11 mouse cellular contexts compared by ENCODE assay signal in the genomic region with DNA sequence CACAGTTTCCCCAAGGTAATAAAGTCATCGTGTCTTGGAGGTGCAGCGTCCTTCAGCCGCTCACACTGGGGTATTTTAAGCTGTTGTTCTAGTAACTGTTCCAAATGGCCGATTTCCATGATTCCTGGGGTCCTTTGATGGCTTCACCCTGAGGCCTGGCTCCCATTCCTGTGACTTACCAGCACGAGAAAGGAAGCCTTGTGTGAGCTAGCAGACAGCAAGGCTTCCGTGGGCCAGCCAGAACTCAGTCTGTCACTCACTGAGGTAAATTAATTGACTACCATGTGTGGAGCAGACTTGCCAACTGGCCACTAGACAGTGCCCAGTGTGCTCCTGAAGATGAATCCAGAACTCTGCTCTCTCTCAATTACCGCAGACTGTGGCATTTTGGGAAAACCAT. TPM values are rescaled to one million over a fixed set of nuclear protein-coding genes. Genes with fewer than 3 reads are reported as not detected.
DNase-seq lines count a peak whose midpoint lies in the region; TF ChIP-seq lines count a peak whose summit lies in the region.
"Had no signal": no experiment of that assay in that cellular context is flagged by ENCODE, and none has a peak within 500 bp of the region (broad histone marks: within the 10 kb centered on the region; RNA-seq: fewer than 3 reads in every experiment).

No protein-coding gene starts in this region.

- no peak for TF ChIP-seq POLR2A in brain, embryonic 14.5 days (IDR thresholded peaks at IDR 0.05; ENCODE audit: borderline replicate concordance, extremely low read depth, insufficient read depth, insufficient read length, poor library complexity, severe bottlenecking)

- intact Hi-C loops in heart, postnatal 10 days (cut with DNase I): no loop called here
- intact Hi-C loops in gastrocnemius, postnatal 14 days (cut with DNase I; ENCODE audit: low total_unique reads): no loop called here

- DNase-seq in heart, adult 11 months: peak; percentile 57
- DNase-seq in heart, postnatal 10 days: no peak
- DNase-seq in brain, embryonic 14.5 days (ENCODE audit: low read depth): peak; percentile 74
- DNase-seq in cerebellum, adult 9-11 months: peak; percentile 18
- DNase-seq in gastrocnemius, postnatal 14 days: peak; percentile 13
- DNase-seq in spleen, adult 12 weeks (ENCODE audit: low spot score): no peak
- no peak for DNase-seq in T-cell, adult 2 months (ENCODE audit: low spot score)
- no peak for DNase-seq in layer of hippocampus, postnatal 25 days (ENCODE audit: extremely low spot score in 1 of 2, low spot score in 1 of 2)
- DNase-seq: adrenal gland, adult 8-10 months; heart, adult 18-20 months; lung, postnatal 14 days had no signal

- TF ChIP-seq CTCF in brain, embryonic 14.5 days (IDR thresholded peaks at IDR 0.05; ENCODE audit: borderline replicate concordance, extremely low read depth, insufficient read depth, insufficient read length): no peak

RNA-seq across cellular contexts. Expression of gene C530008M17Rik, which starts 41.2 kb away (rescaled TPM):
- 1 to 10 TPM; 3.9 to 4.1 TPM for total RNA-seq in heart, postnatal 10 days (2021)
- polyA plus RNA-seq in brain, embryonic 14.5 days (2012; rRNA removed): 86.4 and 122 TPM in 2 replicates
- 1 to 10 TPM; 3.2 to 3.6 TPM for total RNA-seq in gastrocnemius, postnatal 14 days (2021)
- 10 to 100 TPM; 86.4 to 94.5 TPM for total RNA-seq in layer of hippocampus, postnatal 25 days (2021)

Comparison
In these comparisons a context has a peak if more than half of its experiments do, and no peak if none do; other contexts are left out.
1. DNase-seq: peak in heart, adult 11 months (single experiment), brain, embryonic 14.5 days (single experiment), cerebellum, adult 9-11 months (single experiment) and gastrocnemius, postnatal 14 days (single experiment); none in heart, postnatal 10 days (0 of 2), spleen, adult 12 weeks (single experiment), T-cell, adult 2 months (single experiment) and layer of hippocampus, postnatal 25 days (0 of 2).
2. RNA of gene C530008M17Rik, which starts 41.2 kb away (total RNA-seq): 86.4 to 94.5 TPM in layer of hippocampus, postnatal 25 days; 3.9 to 4.1 TPM in heart, postnatal 10 days and 3.2 to 3.6 TPM in gastrocnemius, postnatal 14 days; every median in the first group is over 10 times any median in the second.